Mouse (Mus musculus) gonadal fat pad, adult 2 months (tissue): ENCODE data around the gene Exoc7. TPM values are rescaled to one million over a fixed set of nuclear protein-coding genes. Genes with fewer than 3 reads are reported as not detected.
A peak's percentile ranks its signal among the peaks of the same experiment; 100 is the strongest.

Experiments
- DNase-seq: peaks from one replicate; pipeline ENCODE4 v3.0.0-alpha.2; 2012; ENCODE audit warnings: low read depth
- polyA plus RNA-seq: library from polyadenylated mRNA; depleted of rRNA; stranded (reverse); fragments of >200 nt; gene quantifications from 2 replicates; pipeline ENCODE4 v1.2.3, GENCODE M21; 2012

The Exoc7 gene
- polyA plus RNA-seq, 1 experiment: 41.6 TPM

DNA sequence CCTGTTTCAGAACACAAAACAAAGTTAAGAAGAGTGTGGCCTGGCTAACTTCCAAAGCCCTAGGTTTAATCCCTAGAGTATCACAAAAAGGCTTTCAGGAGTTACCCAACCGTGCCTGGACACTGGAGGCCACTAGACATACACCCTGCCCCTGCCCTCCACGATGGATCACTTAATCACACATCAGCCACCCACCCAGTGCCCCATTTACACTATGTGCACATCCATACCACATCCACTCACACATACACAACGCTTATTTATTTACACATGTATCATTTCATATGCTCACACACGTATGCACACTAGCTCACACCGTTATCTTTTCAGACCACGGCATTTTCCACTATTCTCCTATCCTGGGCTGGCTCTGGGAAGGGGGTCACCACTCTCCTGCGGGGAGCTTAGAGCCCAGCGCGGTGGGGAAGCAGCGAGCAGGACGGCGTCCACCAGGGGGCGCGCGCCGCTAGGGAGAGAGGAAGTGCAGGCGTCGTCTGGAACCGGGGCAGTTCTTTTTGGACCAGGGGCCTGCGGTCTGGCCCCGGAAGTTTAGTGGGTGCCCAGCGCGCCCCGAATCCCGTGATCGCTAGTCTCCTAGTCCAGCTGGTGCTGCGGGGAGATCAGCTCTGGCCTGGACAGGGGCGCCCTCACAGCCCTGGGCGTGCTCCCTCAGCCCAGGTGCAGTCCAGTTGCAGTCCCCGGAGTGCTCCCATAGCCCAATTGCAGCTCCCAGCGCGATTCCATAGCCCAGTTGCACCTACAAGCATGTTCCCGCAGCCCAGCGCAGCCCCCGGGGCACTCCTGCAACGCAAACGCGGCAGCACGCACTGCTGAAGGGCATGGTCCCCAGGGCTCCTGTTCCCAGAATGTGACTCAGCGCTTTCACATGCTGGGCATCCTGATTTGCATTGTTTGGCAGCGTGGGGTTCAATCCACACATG is 12.0 kb upstream of the Exoc7 start:
- DNase-seq: no peak

GRCm38 (mm10) chr11:116312359-116312758 is 5.3 kb upstream of the Exoc7 start:
- no peak for DNase-seq

DNA sequence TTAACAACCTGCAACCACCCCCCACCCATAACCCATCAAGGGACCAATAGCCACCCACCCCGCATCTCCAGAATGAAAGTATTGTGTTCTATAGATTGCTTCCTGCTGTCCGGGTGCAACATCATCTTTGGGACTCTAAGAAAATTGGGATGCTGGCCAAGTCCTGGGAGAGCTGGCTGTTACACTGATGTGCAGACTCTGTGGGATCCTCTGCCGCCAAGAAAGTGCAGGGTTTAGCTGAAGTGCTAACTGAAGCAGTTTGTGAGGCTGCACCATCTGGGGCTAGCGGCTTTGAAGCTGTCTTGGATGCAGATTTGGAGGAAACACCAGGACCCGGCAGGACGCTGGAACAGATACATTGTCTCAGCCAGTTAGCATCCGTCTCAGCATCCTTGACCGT is 4.1 kb upstream of the Exoc7 start:
- DNase-seq: no peak

GRCm38 (mm10) chr11:116309601-116310000 is 2.6 kb upstream of the Exoc7 start:
- DNase-seq: no peak

DNA sequence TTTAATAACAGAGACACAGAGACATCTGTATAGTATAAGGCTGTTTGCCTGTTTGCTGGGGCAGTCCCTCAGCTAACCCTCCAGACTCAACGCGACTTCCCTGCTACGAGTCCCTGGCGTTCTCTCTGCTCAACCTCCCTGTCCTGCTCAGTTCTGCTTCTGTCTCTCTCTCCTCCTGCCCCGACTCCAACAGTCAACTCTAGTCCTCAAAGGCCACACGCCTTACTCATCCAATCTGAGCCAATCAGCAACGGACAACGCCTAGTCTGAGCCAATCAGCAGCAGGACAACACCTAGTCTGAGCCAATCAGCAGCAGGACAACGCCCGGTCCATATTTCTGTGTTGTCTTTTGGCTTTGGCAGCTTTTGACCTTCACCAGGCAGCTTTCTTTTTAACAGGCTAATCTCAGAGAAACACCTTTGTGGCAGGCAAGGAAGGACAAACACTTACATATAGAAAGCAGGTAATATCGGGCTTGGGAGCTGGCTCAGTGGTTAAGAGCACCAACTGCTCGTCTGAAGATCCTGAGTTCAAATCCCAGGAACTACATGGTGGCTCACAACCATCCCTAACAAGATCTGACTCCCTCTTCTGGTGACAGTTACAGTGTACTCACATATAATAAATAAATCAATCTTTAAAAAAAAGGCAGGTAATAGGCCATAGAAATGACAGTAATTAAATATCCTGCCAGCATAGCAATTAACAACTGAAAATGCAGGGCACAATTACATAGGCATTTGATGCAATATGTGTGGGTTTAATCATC is 914 bp upstream of the Exoc7 start:
- no peak for DNase-seq

DNA sequence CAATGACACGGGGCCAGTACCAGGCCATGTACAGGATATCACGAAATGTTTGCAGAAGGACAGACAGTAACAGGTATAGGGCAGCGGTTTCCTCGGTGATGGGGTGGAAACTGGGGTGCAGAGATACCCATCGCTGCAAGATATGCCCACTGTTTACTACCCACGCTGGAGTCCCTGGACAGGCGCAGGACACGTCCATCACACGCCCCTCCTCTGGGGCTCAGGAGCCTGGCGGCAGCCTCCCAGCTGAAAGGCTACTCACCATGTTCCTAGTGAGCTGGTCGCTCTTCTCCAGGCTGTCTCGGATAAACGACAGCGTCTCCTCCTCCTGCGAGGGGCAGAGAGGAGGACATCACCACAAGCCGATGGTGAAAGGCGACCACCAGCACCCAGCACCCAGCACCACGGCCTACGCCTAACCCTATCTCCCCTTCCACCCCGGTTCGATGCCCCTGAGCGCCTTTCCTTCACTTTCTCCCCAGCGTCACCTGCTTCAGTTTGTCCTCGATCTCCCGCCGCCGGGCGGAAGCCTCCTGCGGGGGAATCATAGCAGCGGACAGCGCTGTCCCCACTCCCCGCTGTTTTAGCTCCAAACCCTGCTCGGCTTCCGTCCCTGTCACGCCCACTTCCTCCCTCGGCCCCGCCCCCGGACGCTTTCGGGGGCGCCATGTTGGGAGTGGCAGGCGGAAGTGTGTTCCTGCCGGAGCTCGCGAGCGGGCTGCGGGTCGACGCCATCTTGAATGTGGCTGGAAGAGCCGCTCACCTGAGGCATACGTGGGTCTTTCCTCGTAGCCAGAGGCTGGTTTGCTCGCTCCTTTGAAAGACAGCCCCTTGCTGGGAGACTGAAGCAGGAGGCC is 679 bp downstream of the Exoc7 start:
- peak; percentile 47 for DNase-seq

DNA sequence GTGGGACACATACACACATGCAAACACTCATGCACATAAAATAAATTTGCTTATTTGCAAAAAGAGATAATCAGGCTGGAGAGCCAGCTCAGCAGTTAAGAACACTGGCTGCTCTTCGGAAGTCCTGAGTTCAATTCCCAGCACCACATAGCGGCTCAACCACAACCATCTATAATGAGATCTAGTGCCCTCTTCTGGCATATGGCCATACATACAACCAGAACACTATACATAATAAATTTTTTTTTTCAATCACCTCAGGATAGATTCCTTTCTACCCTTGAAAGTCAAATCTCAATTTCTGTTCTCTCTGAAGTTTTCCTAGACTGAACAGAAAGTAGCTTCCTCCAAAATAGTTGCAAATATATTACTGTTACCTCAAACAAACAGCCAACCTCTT is 1.6 kb downstream of the Exoc7 start:
- no peak for DNase-seq

- no peak for DNase-seq
Measured at GRCm38 (mm10) chr11:116298621-116299020, 8.4 kb downstream of the Exoc7 start.

GRCm38 (mm10) chr11:116298221-116298620 is 8.8 kb downstream of the Exoc7 start:
- DNase-seq: no peak

- DNase-seq: no peak
Measured at GRCm38 (mm10) chr11:116297017-116297416, 10.0 kb downstream of the Exoc7 start.

GRCm38 (mm10) chr11:116296191-116296734 is 10.8 kb downstream of the Exoc7 start:
- DNase-seq: peak; percentile 49

- DNase-seq: no peak
Measured at GRCm38 (mm10) chr11:116294319-116294718, 12.7 kb downstream of the Exoc7 start.

DNA sequence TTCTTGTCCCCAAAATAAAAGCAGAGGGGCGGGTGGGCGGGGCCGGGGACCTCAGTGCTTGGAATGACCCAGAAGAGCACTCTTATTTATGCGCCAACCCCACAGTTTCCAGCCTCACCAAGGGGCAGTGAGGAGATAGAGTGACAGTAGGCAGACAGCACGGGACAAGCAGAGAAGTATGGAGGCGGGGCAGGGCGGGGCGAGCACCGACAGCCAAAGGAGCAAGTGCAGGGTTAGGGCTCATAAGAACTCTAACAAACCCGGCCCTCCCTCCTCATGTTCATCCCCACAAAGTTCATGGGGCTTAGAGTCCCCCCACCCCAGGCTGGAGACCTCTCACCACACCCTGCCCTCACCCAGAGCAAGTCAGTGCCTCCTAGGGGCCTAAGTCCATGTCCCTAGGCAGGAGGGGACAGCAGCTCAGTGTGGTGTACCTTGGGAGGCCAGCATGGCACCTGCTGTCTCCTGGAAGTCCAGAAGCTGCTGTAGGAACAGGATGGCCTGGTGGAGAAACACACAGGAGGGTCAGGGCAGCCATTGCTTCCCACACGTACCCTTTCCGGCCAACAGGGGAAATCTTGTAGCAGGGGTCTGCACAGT is 13.4 kb downstream of the Exoc7 start:
- no peak for DNase-seq

DNA sequence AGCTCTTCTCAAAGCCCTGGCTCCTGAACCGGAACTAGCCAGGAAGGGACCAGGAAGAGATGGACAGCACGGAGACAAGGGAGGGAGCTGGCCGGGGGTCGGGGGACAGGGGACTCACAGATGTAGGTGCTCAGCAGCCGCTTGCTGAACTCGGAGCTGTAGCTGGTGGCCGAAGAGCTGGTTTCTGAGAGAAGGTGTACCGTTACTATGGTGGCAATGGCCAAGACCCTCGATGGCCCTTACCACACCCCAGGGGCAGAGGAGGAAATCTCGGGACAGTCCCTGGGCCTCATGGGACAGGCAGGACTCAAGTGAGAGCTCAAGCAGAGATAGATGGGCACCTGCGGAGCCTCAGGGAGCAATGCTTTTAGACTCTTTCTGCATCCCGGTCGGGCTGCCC is 14.6 kb downstream of the Exoc7 start:
- DNase-seq: no peak

GRCm38 (mm10) chr11:116290556-116290955 is 16.5 kb downstream of the Exoc7 start:
- no peak for DNase-seq

- DNase-seq: no peak
Measured at GRCm38 (mm10) chr11:116287351-116287750, 19.7 kb downstream of the Exoc7 start.

- DNase-seq: no peak
Measured at GRCm38 (mm10) chr11:116285770-116286191, 21.3 kb downstream of the Exoc7 start.

DNA sequence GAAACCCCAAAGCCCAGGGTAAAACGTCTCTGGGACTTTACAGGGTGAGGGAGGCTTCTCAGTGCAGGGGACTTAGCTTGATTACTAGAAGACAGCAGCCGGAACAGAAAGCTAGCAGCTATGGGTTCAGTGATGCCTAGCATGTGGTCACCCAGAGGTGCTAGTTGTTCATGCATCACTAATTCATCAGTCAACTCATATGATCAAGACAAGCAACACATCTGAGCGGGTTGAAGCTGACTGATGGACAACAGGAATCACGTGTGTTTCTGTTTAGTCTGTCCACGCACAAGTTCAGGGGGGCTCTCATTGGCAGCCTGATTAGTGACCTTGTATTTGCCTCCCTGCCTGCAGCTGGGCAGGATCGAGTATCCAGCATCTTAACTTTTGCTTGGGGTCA is 23.1 kb downstream of the Exoc7 start:
- DNase-seq: no peak

DNA sequence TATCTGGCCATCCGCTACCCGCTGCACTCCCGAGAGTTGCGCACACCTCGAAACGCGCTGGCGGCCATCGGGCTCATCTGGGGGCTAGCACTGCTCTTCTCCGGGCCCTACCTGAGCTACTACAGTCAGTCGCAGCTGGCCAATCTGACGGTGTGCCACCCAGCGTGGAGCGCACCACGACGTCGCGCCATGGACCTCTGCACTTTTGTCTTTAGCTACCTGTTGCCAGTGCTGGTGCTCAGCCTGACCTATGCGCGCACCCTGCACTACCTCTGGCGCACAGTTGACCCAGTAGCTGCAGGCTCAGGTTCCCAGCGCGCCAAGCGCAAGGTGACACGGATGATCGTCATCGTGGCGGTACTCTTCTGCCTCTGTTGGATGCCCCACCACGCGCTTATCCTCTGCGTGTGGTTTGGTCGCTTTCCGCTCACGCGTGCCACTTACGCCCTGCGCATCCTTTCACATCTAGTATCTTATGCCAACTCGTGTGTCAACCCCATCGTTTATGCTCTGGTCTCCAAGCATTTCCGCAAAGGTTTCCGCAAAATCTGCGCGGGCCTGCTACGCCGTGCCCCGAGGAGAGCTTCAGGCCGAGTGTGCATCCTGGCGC is 24.0 kb downstream of the Exoc7 start:
- no peak for DNase-seq

- no peak for DNase-seq
Measured at GRCm38 (mm10) chr11:116282089-116282488, 24.9 kb downstream of the Exoc7 start.

DNA sequence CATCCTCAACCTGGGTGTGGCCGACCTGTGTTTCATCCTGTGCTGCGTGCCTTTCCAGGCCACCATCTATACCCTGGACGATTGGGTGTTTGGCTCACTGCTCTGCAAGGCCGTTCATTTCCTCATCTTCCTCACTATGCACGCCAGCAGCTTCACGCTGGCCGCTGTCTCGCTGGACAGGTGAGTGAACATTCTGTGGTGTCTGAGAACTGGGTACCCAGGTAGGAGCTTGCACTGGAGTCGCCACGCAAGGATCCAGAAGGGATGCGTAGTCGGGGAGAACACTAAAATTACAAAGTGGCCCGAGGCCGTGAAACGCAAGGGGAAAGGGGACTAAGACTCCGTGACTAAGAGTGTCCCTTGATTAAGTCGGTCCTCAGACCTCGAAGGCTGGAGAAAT is 25.4 kb downstream of the Exoc7 start:
- no peak for DNase-seq
